Mouse (Mus musculus) hindbrain, embryonic 15.5 days (tissue): Measurements from ENCODE around the gene BC024978. TPM values are rescaled to one million over a fixed set of nuclear protein-coding genes. Genes with fewer than 3 reads are reported as not detected.
A peak's percentile ranks its signal among the peaks of the same experiment; 100 is the strongest.

ENCODE experiments used
- ATAC-seq: fragments of 200-750 bp; cut with Nextera tagmentation; 2 replicates; pipeline ENCODE4 v1.8.0; 2017; ENCODE audit warnings: low read depth, moderate number of reproducible peaks, moderate TSS enrichment; ENCODE audit not compliant: low FRiP score
- H3K27ac ChIP-seq: fragments of 300-500 bp; sonication (generic); replicated peaks from 2 replicates; pipeline ENCODE4 v1.5.1; 2015; ENCODE audit warnings: mild to moderate bottlenecking, inconsistent platforms
- H3K27me3 ChIP-seq: fragments of 300-500 bp; sonication (generic); 2 replicates; pipeline ENCODE4 v1.6.1; 2015; ENCODE audit warnings: control low read depth, inconsistent platforms
- H3K36me3 ChIP-seq: fragments of 300-500 bp; sonication (generic); 2 replicates; pipeline ENCODE4 v1.6.1; 2015; ENCODE audit warnings: control low read depth, inconsistent platforms
- H3K4me1 ChIP-seq: fragments of 300-500 bp; sonication (generic); replicated peaks from 2 replicates; pipeline ENCODE4 v1.6.1; 2015; ENCODE audit warnings: control low read depth, inconsistent platforms
- H3K4me2 ChIP-seq: fragments of 300-500 bp; sonication (generic); 2 replicates; pipeline ENCODE4 v1.6.1; 2015; ENCODE audit warnings: moderate library complexity, mild to moderate bottlenecking, inconsistent platforms
- H3K4me3 ChIP-seq: fragments of 300-500 bp; sonication (generic); 2 replicates; pipeline ENCODE4 v1.5.1; 2015; ENCODE audit warnings: mild to moderate bottlenecking, inconsistent platforms
- H3K9ac ChIP-seq: fragments of 300-500 bp; sonication (generic); 2 replicates; pipeline ENCODE4 v1.6.1; 2015; ENCODE audit warnings: inconsistent platforms
- H3K9me3 ChIP-seq: fragments of 300-500 bp; sonication (generic); 2 replicates; pipeline ENCODE4 v1.6.1; 2016; ENCODE audit warnings: control low read depth, inconsistent platforms
- WGBS: fragments of 180-500 bp; shearing (Covaris S2); methylation state at CpG from one replicate; pipeline ENCODE4 v1.1.7; 2015; 5-methylcytosine and 5-hydroxymethylcytosine counted together
- polyA plus RNA-seq: library from polyadenylated mRNA; unstranded; fragments of >200 nt; fragmentation: Nextera tagmentation; extraction: Ambion mirVana; gene quantifications from 2 replicates; pipeline ENCODE4 v1.2.1, GENCODE M21; 2015

The BC024978 gene
- polyA plus RNA-seq, 1 experiment from 2014 or later, result 4.0 TPM

DNA sequence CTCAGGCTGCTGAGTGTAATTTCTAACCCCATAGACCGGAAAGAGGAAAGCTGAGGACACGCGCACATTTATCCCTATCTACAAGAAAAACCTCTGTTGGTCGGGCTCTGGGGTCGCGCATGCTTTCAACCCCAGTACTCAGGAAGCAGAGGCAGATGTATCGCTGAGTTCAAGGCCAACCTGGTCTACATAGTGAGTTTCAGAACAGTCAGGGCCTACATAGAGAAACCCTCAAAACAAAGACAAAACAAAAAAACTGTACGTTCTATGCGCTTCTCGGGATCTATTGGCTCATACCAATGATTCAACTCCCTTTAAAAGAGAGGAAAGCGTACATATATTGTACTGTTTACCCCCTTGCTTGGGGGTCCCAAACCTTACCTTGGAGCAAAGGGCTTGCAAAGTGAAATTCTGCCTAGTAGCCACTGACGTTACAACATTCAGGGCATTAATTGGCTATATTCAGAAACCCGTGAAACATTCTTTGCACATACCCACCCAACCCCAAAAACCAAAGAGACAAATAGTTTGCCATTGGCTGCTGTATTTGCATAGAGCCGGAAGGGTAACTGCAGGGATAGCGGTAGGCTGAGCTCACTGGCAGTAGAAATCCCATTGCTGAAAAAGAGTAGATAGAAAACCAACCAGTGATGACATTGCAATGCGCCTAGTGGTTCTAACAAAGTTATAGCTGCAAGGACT is 16.2 kb upstream of the BC024978 start:
- no peaks in the 10 kb centered on the region for H3K9me3 ChIP-seq
- H3K27ac ChIP-seq, result peak overlapping the region; percentile 90
- H3K9ac ChIP-seq, result 0 out of 2 replicates have a peak overlapping the region, but pooled peaks have one; percentile 23
- H3K4me3 ChIP-seq, result peak overlapping the region; percentile 76
- 0 out of 2 replicates have a peak, but pooled peaks have one; percentile 4 for ATAC-seq
- WGBS, result 44% methylated on average over 16 of the region's 16 CpGs
- no peaks in the 10 kb centered on the region for H3K27me3 ChIP-seq
- H3K4me1 ChIP-seq, result peaks cover 20% of the 10 kb centered on the region
- H3K36me3 ChIP-seq, result peaks cover 5% of the 10 kb centered on the region
- H3K4me2 ChIP-seq, result peak overlapping the region; percentile 63

DNA sequence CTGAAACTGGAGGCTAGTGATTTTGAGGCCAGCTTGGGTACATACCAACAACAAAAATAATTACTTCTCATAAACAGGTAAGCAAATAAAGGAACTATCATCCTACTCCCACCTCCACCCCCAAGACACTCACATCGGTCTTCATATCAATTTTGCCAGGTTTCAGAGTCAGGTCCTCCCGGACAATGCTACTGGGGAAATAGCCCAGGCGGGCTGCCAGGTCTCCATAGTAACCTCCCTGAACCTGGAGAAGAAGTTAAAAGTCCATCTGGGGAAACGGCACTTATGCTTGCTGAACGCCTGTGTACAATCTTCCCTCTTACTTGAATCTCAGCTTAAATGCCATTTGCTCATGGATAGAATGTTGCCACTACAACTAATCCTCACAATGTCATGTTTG is 15.5 kb upstream of the BC024978 start:
- H3K4me3 ChIP-seq, result no peak overlapping the region

DNA sequence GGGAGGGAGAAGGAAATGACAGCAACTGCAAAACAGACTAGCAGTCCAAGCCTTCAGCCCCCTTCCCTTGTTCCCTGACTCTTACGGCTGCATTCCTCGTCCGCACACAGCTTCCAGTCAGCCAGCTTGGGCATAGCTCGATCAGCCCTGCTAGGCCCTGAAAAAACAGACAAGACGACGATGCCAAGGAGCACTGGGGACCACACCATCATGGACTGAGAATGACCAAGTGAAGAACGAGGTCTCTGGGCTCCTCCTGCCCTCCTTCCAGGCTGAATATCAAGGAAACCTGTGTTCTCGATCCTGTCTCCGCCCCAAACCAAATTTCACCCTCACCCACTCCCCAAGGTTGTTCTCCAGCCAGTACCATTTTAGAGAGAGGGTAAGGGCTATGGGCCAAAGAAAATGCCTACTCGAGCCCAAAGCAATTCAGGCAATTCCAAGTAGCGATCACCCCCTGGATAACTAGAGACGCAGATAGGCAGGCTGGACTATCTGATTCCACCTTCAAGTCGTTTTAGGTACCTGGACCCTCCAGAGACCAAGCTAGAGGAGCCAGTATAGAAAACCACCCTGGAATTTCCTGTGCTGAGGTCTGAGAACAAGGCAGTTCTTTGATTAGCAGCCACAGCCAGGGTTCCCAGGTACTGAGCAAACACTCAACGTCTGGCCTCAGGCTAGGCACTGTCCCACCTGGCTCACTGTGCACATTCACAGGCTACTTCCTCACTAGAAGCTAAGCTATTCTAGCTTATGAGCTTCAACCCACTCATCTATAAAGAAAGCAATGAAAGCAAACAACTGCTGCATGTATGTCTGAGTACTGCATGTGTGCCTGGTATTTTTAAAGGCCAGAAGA is 14.5 kb upstream of the BC024978 start, which contains the start of the genes Gm21983 and Mia:
Gene Gm21983, minus strand, starts transcription at position 250 of the 859 bp plus-strand sequence.
Gene Mia, minus strand, starts transcription at position 321 of the 859 bp plus-strand sequence.
- H3K4me3 ChIP-seq, result no peak within 1 kb of the TSS

More for the DNA sequence above, 15.5 kb upstream of the BC024978 start:
- H3K27me3 ChIP-seq, result no peaks in the 10 kb centered on the region
- no peak for ATAC-seq
- WGBS, result 34% methylated on average over 5 of the region's 5 CpGs
- no peaks in the 10 kb centered on the region for H3K9me3 ChIP-seq
- peaks cover 20% of the 10 kb centered on the region for H3K4me1 ChIP-seq
- H3K4me2 ChIP-seq, result no peak overlapping the region; the same call in 1 of the 2 replicates
- peak overlapping the region; percentile 90 for H3K27ac ChIP-seq
- peaks cover 9% of the 10 kb centered on the region for H3K36me3 ChIP-seq
- H3K9ac ChIP-seq, result no peak overlapping the region

DNA sequence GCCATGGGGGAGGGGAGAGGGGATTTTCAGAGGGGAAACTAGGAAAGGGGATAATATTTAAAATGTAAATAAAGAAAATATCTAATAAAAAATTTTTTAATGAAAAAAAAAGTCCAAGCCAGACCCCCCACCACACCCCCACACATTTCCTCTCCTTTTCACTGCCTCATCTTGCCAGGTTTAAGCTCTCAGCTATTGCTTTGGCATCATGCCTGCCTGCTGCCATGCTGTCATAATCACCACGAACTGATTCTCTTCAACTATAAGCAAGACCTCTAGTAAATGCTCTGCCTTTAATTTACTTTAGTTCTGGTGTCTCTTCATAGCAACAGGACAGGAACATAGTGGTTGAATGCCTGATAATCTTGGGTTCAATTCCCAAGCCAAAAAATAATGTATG is 13.1 kb upstream of the BC024978 start:
- no peaks in the 10 kb centered on the region for H3K27me3 ChIP-seq
- no peak for ATAC-seq
- WGBS, result 77% methylated on average over 1 of the region's 1 CpGs
- H3K36me3 ChIP-seq, result peaks cover 34% of the 10 kb centered on the region
- no peak overlapping the region for H3K4me2 ChIP-seq
- peaks cover 19% of the 10 kb centered on the region for H3K4me1 ChIP-seq
- no peak overlapping the region for H3K27ac ChIP-seq
- no peaks in the 10 kb centered on the region for H3K9me3 ChIP-seq
- H3K4me3 ChIP-seq, result no peak overlapping the region
- no peak overlapping the region for H3K9ac ChIP-seq

More for the DNA sequence above, 14.5 kb upstream of the BC024978 start, which contains the start of the genes Gm21983 and Mia:
- Histone ChIP-seq H3K9ac (no peak within 1 kb of the TSS), H3K27ac (peak within 1 kb of the TSS; percentile 90), H3K4me2 (no peak within 1 kb of the TSS; the same call in 1 of the 2 replicates), H3K4me1 (peaks cover 20% of the 10 kb centered on the region), H3K9me3 (no peaks in the 10 kb centered on the region), H3K36me3 (peaks cover 19% of the 10 kb centered on the region), H3K27me3 (no peaks in the 10 kb centered on the region)
- no peak for ATAC-seq
- WGBS, result 62% methylated on average over 14 of the region's 14 CpGs

- ATAC-seq, result no peak
- Histone ChIP-seq H3K9ac (no peak overlapping the region), H3K4me3 (no peak overlapping the region), H3K4me2 (no peak overlapping the region), H3K27ac (no peak overlapping the region), H3K36me3 (peaks cover 57% of the 10 kb centered on the region), H3K9me3 (no peaks in the 10 kb centered on the region), H3K27me3 (no peaks in the 10 kb centered on the region), H3K4me1 (0 out of 2 replicates have a peak, but pooled peaks cover 4% of the 10 kb centered on the region)
- WGBS, result 83% methylated on average over 3 of the region's 3 CpGs
Observed at GRCm38 (mm10) chr7:27184964-27185363, 10.6 kb upstream of the BC024978 start.

DNA sequence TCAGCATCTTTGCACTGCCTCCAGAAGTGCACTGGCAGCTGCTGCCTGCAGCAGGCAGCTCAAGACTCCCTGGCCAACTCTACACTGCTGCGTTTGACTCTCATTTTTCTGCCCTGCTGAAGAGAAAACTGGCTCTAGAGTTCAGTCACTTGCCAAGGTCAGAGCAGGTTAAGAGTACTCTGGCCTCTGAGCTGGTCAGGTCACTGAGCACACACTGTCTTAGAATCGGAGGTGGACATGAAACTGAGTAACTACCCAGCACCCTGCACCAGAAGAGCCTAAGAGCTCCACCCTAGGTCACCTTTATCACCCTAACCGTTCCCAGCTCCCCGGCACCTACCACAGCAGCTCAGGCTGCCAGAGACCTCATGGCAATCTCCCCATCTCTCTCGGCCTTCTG is 9.6 kb upstream of the BC024978 start:
- 96% methylated on average over 5 of the region's 5 CpGs for WGBS
- H3K4me2 ChIP-seq, result no peak overlapping the region
- H3K27me3 ChIP-seq, result no peaks in the 10 kb centered on the region
- H3K9me3 ChIP-seq, result no peaks in the 10 kb centered on the region
- H3K4me1 ChIP-seq, result no peaks in the 10 kb centered on the region
- H3K36me3 ChIP-seq, result peaks cover 67% of the 10 kb centered on the region
- H3K27ac ChIP-seq, result no peak overlapping the region
- no peak for ATAC-seq
- H3K9ac ChIP-seq, result no peak overlapping the region
- no peak overlapping the region for H3K4me3 ChIP-seq

- Histone ChIP-seq H3K27ac (no peak overlapping the region), H3K4me3 (no peak overlapping the region), H3K36me3 (peaks cover 84% of the 10 kb centered on the region), H3K9me3 (no peaks in the 10 kb centered on the region), H3K4me1 (peaks cover 11% of the 10 kb centered on the region), H3K4me2 (no peak overlapping the region), H3K9ac (no peak overlapping the region), H3K27me3 (no peaks in the 10 kb centered on the region)
- no peak for ATAC-seq
- WGBS, result 81% methylated on average over 10 of the region's 10 CpGs
Observed at GRCm38 (mm10) chr7:27189271-27189931, 6.2 kb upstream of the BC024978 start.

DNA sequence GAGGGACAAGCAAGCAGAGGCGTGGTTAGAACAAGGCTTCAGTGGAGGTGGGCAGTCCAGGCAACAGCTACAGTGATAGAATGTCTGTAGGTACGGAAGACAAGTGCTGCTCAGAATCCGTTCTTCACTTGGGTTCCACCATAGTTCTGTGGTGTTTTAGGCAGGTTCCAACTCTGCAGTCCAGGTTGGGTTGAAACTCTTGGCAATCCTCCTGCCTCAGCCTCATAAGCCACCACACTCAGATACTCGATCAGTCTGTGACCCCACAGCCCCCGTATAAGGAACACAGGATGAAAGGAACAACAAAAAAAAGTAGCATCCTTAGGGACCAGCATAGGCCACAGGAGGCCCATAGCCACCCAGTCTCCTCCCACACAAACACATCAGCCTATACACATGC is 3.1 kb upstream of the BC024978 start:
- no peaks in the 10 kb centered on the region for H3K9me3 ChIP-seq
- WGBS, result 94% methylated on average over 5 of the region's 5 CpGs
- H3K27ac ChIP-seq, result no peak overlapping the region
- peaks cover 55% of the 10 kb centered on the region for H3K36me3 ChIP-seq
- peaks cover 23% of the 10 kb centered on the region for H3K4me1 ChIP-seq
- H3K9ac ChIP-seq, result no peak overlapping the region
- H3K4me3 ChIP-seq, result no peak overlapping the region
- H3K27me3 ChIP-seq, result no peaks in the 10 kb centered on the region
- H3K4me2 ChIP-seq, result no peak overlapping the region
- ATAC-seq, result no peak

DNA sequence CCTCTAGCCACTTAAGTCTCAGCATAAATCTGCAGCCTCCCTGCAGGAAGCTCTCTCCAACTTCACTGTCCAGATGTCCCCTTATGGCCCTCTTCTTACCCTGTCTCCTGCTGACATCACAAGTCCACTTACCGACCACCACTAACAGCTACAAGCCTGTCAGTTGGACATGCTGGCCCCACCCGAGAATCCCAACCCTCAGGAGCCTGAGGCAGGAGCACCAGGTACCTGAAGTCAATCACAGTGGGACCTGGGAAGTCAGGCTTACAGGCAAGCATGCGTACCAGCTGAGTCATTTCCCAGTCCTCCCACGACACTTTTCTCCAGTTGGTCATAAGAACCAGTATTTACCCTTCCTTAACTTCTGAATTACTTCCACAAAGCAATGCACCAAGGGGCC is 1.9 kb upstream of the BC024978 start:
- H3K27ac ChIP-seq, result no peak overlapping the region
- no peaks in the 10 kb centered on the region for H3K27me3 ChIP-seq
- H3K36me3 ChIP-seq, result peaks cover 43% of the 10 kb centered on the region
- no peak overlapping the region for H3K4me3 ChIP-seq
- no peaks in the 10 kb centered on the region for H3K9me3 ChIP-seq
- peak overlapping the region; percentile 76 for H3K4me2 ChIP-seq
- H3K9ac ChIP-seq, result no peak overlapping the region
- no peak for ATAC-seq
- H3K4me1 ChIP-seq, result peaks cover 23% of the 10 kb centered on the region
- 89% methylated on average over 4 of the region's 4 CpGs for WGBS

DNA sequence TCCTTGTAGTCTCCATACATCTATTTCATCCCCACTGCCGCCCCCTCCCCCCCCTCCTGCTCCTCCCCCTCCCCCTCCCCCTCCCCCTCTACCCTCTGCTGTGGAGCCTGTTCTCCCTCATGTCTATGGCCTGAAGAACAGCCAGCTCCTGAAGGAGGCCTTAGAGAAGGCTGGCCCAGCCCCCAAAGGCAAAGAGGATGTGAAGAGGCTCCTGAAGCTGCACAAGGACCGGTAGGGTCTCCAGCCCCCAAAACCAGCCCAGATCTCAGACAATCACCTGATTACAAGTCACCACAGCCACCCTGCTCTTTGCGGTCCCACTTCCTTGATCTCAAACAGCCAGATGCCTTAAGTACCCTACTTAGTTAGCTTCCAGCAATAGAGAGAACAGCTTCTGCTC is 1.6 kb downstream of the BC024978 start:
- no peak overlapping the region for H3K4me3 ChIP-seq
- ATAC-seq, result no peak
- peaks cover 23% of the 10 kb centered on the region for H3K4me1 ChIP-seq
- no peak overlapping the region for H3K27ac ChIP-seq
- no peak overlapping the region for H3K9ac ChIP-seq
- no peaks in the 10 kb centered on the region for H3K27me3 ChIP-seq
- peak overlapping the region; percentile 76; the same call in 1 of the 2 replicates for H3K4me2 ChIP-seq
- no peaks in the 10 kb centered on the region for H3K9me3 ChIP-seq
- peaks cover 9% of the 10 kb centered on the region for H3K36me3 ChIP-seq
- 91% methylated on average over 3 of the region's 3 CpGs for WGBS

- H3K9ac ChIP-seq, result no peak overlapping the region
- H3K27ac ChIP-seq, result no peak overlapping the region
- 92% methylated on average over 8 of the region's 8 CpGs for whole genome bisulfite sequencing
- H3K4me1 ChIP-seq, result peaks cover 23% of the 10 kb centered on the region
- ATAC-seq, result no peak
- H3K27me3 ChIP-seq, result no peaks in the 10 kb centered on the region
- no peak overlapping the region for H3K4me3 ChIP-seq
- H3K4me2 ChIP-seq, result no peak overlapping the region
- no peaks in the 10 kb centered on the region for H3K9me3 ChIP-seq
- H3K36me3 ChIP-seq, result peaks cover 8% of the 10 kb centered on the region
Observed at GRCm38 (mm10) chr7:27197634-27198033, 2.1 kb downstream of the BC024978 start.
